Mouse (Mus musculus) E14TG2a.4 (cell line): ENCODE data around the gene Rpl36a-ps1.

Experiments
- H3K27me3 ChIP-seq: 2 replicates; pipeline ENCODE4 v1.6.1; 2014; ENCODE audit warnings: low read length, control low read depth; ENCODE audit not compliant: insufficient read depth
- H3K36me3 ChIP-seq: 2 replicates; pipeline ENCODE4 v1.6.1; 2014; ENCODE audit warnings: low read length, control low read depth; ENCODE audit not compliant: insufficient read depth
- H3K4me1 ChIP-seq: replicated peaks from 2 replicates; pipeline ENCODE4 v1.6.1; 2014; ENCODE audit warnings: low read depth, low read length, control low read depth
- H3K4me3 ChIP-seq: replicated peaks from 2 replicates; pipeline ENCODE4 v1.5.1; 2014; ENCODE audit warnings: mild to moderate bottlenecking, low read length
- H3K9me3 ChIP-seq: 2 replicates; pipeline ENCODE4 v1.6.1; 2014; ENCODE audit warnings: low read length, control low read depth
- CTCF ChIP-seq: conservative IDR thresholded peaks from 2 replicates; pipeline ENCODE4 v1.5.1; 2014; ENCODE audit warnings: low read length
- NANOG ChIP-seq: IDR thresholded peaks from 2 replicates; pipeline ENCODE4 v1.6.1; 2014; ENCODE audit warnings: borderline replicate concordance, low read length, mixed read lengths
- POU5F1 ChIP-seq: IDR thresholded peaks from 2 replicates; pipeline ENCODE4 v1.6.1; 2014; ENCODE audit warnings: low read length, borderline replicate concordance

Gene Rpl36a-ps1

DNA sequence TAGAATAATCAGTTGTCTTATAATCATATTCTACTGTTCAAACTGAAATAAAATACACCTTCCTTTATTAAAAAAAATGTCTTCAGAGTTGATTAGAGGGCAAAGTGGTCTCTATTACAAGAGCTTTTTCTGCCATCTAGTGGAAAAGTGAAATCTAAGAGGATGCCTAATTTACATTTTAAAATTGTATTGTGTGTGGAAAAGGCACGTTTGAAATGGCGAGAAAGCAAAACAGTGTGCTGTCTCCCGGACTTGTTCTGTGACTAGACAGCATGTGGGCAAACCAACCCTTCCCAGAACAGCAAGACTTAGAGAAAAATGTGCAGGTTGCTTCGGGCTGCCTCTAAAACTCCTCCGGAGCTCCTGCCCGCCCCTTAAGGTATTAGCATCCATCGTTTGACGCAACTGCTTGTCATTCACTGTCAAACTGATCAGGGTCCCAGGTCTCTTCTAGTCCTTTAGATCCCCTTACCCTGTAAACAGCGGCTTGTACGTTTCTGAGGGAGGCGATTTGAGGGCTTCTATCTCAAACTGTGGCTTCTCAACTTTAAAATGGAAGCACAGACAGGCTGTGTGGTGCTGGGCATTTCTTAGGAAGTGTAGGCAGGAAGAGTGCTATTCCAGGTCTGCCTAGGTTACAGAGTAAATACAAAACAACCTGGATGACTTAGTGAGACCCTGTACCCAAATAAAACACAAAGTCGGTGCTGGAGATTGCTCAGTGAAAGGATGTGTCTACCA lies 28.4 kb upstream of the Rpl36a-ps1 start:
- Histone ChIP-seq H3K27me3 (peaks cover 25% of the 10 kb centered on the region; the same call in 1 of the 2 replicates), H3K4me1 (peaks cover 18% of the 10 kb centered on the region), H3K4me3 (no peak overlapping the region), H3K36me3 (no peaks in the 10 kb centered on the region), H3K9me3 (0 out of 2 replicates have a peak, but pooled peaks cover 5% of the 10 kb centered on the region)
- TF ChIP-seq NANOG (no peak), CTCF (no peak), POU5F1 (no peak)

DNA sequence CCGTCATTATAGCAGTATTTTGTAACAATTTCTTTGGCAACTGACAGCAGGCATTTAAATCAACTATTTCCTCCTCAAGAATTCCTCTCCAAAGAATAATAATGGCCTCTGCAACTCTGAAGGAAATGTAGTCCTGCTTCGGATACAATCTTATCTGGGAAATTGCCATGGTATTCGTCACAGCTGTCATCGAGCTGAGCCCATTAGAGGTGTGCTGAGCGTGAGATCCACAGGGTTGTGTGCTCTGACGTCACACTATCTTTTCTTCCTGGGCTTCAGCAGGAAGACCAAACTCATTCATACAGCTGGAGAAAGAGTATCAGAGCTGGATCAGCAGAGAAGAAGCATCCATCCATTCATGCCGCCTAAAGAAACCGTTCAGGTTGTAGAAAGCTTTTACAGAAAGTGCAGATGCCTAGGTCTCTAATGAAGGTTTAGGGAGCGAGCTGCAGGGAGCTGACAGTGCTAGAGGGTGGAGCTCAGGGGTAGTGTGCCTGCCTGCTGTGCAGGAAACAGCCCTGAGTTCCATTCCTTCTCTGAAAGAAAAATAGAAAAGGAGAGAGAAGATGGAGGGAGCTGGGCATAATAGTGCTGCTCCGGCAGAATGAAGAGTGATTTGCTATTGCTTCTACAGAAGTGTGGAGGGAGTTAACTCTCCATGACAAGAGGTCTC lies 25.2 kb upstream of the Rpl36a-ps1 start:
- H3K36me3 ChIP-seq = no peaks in the 10 kb centered on the region
- H3K27me3 ChIP-seq = peaks cover 25% of the 10 kb centered on the region; the same call in 1 of the 2 replicates
- peaks cover 18% of the 10 kb centered on the region for H3K4me1 ChIP-seq
- 0 out of 2 replicates have a peak, but pooled peaks cover 5% of the 10 kb centered on the region for H3K9me3 ChIP-seq
- no peak for TF ChIP-seq NANOG
- TF ChIP-seq POU5F1 = no peak
- no peak for TF ChIP-seq CTCF
- H3K4me3 ChIP-seq = peak overlapping the region; percentile 37

GRCm38 (mm10) chr14:99018691-99019090 lies 24.6 kb upstream of the Rpl36a-ps1 start:
- no peaks in the 10 kb centered on the region for H3K36me3 ChIP-seq
- H3K4me1 ChIP-seq = peaks cover 18% of the 10 kb centered on the region
- 0 out of 2 replicates have a peak, but pooled peaks cover 5% of the 10 kb centered on the region for H3K9me3 ChIP-seq
- peaks cover 25% of the 10 kb centered on the region; the same call in 1 of the 2 replicates for H3K27me3 ChIP-seq
- no peak for TF ChIP-seq CTCF
- no peak for TF ChIP-seq NANOG
- TF ChIP-seq POU5F1 = no peak
- H3K4me3 ChIP-seq = no peak overlapping the region

- TF ChIP-seq CTCF (no peak), NANOG (no peak), POU5F1 (no peak)
- no peaks in the 10 kb centered on the region; the same call in 1 of the 2 replicates for H3K4me1 ChIP-seq
- H3K36me3 ChIP-seq = no peaks in the 10 kb centered on the region
- H3K9me3 ChIP-seq = peaks cover 5% of the 10 kb centered on the region; the same call in 1 of the 2 replicates
- no peak overlapping the region for H3K4me3 ChIP-seq
- no peaks in the 10 kb centered on the region for H3K27me3 ChIP-seq
These were observed 16.8 kb upstream of the Rpl36a-ps1 start for GRCm38 (mm10) chr14:99010920-99011313.

DNA sequence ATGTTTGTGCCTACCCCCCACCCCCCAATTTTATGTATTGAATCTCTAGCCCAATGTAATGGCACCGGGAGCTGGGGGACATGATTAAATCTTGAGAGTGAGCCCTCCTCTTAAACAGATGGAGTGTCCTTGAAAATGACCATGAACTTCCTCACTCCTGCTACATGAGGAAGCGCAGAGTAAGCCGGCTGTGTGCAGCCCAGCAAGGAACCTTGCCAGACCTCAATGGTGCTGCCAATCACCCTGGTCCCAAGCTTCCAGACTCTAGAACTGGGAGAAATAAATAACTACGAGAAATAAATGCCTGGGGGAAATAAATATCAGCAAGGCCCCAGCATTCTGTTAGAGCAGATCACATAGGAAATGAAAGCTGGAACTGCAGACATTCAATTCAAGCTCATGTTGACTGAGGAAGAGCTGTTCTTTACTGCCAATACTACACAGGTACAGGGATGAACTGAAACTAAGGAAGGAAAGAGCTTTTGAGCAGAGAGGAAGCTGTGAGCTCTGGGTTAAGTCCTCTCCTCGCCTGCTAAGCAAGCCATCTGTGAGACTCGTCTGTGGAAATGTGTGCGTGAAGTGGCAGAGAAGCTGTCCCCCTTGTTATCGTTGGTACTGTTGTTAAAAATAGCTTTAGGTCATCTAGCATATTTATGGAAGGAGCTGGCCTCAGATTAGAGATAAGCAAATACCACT lies 16.3 kb upstream of the Rpl36a-ps1 start:
- TF ChIP-seq POU5F1 (no peak), NANOG (no peak), CTCF (no peak)
- no peak overlapping the region for H3K4me3 ChIP-seq
- no peaks in the 10 kb centered on the region for H3K36me3 ChIP-seq
- no peaks in the 10 kb centered on the region for H3K27me3 ChIP-seq
- H3K4me1 ChIP-seq = no peaks in the 10 kb centered on the region; the same call in 1 of the 2 replicates
- H3K9me3 ChIP-seq = peaks cover 5% of the 10 kb centered on the region; the same call in 1 of the 2 replicates

DNA sequence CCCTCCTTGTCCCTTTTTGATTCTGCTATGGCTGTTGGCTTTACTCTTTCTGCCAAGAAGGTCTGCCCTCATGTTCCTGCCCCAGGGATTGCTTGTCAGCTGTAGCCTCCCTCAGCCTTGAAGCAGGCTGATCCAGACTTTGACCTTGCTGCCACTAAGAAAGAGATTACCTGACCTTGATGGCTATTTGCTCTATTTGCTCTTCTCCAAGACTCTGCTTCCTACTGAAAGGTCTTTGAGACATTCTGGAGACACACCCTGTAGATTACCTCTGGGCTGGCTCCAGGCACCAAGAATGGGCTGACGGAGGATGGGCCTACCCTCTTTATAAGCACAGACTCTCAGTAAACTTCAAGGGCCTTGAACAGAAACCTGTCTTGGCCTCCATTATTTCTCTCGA lies 1.6 kb downstream of the Rpl36a-ps1 start:
- peaks cover 7% of the 10 kb centered on the region for H3K4me1 ChIP-seq
- no peaks in the 10 kb centered on the region for H3K36me3 ChIP-seq
- no peak overlapping the region for H3K4me3 ChIP-seq
- no peaks in the 10 kb centered on the region for H3K9me3 ChIP-seq
- TF ChIP-seq CTCF (no peak), NANOG (no peak), POU5F1 (no peak)
- no peaks in the 10 kb centered on the region for H3K27me3 ChIP-seq

- TF ChIP-seq NANOG (no peak), CTCF (no peak), POU5F1 (no peak)
- H3K9me3 ChIP-seq = no peaks in the 10 kb centered on the region
- no peak overlapping the region for H3K4me3 ChIP-seq
- H3K36me3 ChIP-seq = no peaks in the 10 kb centered on the region
- no peaks in the 10 kb centered on the region for H3K27me3 ChIP-seq
- H3K4me1 ChIP-seq = peaks cover 7% of the 10 kb centered on the region
These were observed 3.5 kb downstream of the Rpl36a-ps1 start for GRCm38 (mm10) chr14:98990636-98991035.

DNA sequence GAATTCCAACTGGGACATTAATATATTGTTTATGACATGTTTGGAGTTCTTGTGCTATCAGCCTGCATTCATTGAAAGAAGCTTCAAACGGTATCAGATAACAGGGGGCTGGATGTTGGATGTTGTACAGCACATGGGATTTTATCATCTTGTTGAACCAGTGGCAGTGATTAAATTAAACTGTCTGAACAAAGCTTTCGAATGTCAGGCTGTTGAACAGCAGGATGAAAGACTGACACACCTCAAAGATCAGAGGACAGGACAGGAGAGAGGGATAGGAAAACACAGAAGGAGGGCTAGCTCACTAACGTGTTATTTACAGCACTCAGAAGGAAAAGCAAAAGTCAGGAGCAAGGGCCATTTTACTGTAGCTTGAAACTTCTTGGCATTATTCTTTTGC lies 4.3 kb downstream of the Rpl36a-ps1 start:
- TF ChIP-seq NANOG (no peak), CTCF (no peak), POU5F1 (no peak)
- Histone ChIP-seq H3K36me3 (no peaks in the 10 kb centered on the region), H3K4me1 (peaks cover 7% of the 10 kb centered on the region), H3K9me3 (no peaks in the 10 kb centered on the region), H3K27me3 (no peaks in the 10 kb centered on the region), H3K4me3 (no peak overlapping the region)
